Mouse (Mus musculus) lung, postnatal 0 days (tissue): ENCODE measurements at regions not wholly inside any gene's neighbourhood (a gene's known extent, or its start where the extent isn't known, plus 50 kb on each side); places are given as distances from the start of the nearest gene placed in this dataset.

Experiments
- CTCF ChIP-seq: IDR thresholded peaks from 2 replicates; pipeline ENCODE4 v1.5.1; 2016; ENCODE audit warnings: antibody characterized with exemption, mild to moderate bottlenecking
- EP300 ChIP-seq: IDR thresholded peaks from 2 replicates; pipeline ENCODE4 v1.6.1; 2016; ENCODE audit warnings: antibody characterized with exemption, mild to moderate bottlenecking, control low read depth

- no peak for TF ChIP-seq CTCF
- no peak for TF ChIP-seq EP300
Measured at GRCm38 (mm10) chr8:17782650-17783049, 1195.4 kb downstream of the Defb40 start.
